Mouse (Mus musculus): ENCODE measurements around the gene Josd1.

DNA sequence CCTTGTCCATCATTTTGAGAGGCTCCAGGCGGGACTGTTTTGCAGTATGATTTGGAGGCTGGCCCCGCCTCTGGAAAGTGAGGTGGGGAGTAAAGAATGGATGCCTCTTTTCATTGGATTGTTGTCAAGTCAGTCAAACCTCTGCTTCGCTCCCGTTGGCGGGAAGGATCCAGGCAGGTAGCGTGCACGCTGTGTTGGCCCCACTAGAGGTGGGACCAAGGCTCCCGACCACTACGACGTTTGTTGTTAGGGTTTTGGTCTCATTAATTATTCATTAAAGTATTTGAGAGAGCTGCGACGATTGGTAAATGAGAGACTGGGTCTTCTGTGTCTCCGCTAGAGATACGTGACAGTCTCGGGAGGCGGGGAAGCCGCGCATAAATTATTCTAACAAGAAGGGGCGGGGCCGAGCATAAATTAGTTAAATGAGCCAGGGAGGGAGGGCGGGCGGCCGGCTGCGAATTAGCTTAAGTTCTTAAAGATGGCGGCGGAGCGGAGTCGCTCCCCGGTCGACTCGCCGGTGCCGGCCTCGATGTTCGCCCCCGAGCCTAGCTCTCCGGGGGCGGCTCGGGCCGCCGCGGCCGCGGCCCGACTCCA is 2.8 kb upstream of the Josd1 start, which contains the start of gene Gtpbp1:
- TF ChIP-seq CTCF (IDR thresholded peaks at IDR 0.05; ENCODE audit: insufficient read depth, low read depth, low read length) (no peak), POLR2A (IDR thresholded peaks at IDR 0.05; ENCODE audit: insufficient read depth, low read depth, low read length) (peak; percentile 55)

All from olfactory bulb, adult 2 months (tissue).